Mouse (Mus musculus) embryonic stem cell, embryonic (primary cell): ENCODE data around the gene Olfr1104.

ENCODE experiments used
- CTCF ChIA-PET, 4 experiments: fragments of 300-600 bp in 2 of 4; fragments of 350-600 bp in 2 of 4; sonication (Branson Sonifier 250); formaldehyde crosslinking; loops; one replicate each; lab custom pipeline; 2022; ENCODE audit warnings: inconsistent platforms in 2 of 4; lab: Charles Lee
- POLR2A ChIA-PET, 4 experiments: fragments of 300-600 bp in 2 of 4; fragments of 350-600 bp in 2 of 4; sonication (Branson Sonifier 250); formaldehyde crosslinking; loops; one replicate each; lab custom pipeline; 2022; ENCODE audit warnings: antibody characterized with exemption in 4 of 4, inconsistent platforms in 1 of 4; lab: Charles Lee

Olfr1104 gene

GRCm38 (mm10) chr2:87026980-87027379, at the start of gene Olfr1104:
Gene Olfr1104 (minus strand): TSS chr2:87027080.
- POLR2A ChIA-PET: no interaction called here
- CTCF ChIA-PET: no interaction called here

DNA sequence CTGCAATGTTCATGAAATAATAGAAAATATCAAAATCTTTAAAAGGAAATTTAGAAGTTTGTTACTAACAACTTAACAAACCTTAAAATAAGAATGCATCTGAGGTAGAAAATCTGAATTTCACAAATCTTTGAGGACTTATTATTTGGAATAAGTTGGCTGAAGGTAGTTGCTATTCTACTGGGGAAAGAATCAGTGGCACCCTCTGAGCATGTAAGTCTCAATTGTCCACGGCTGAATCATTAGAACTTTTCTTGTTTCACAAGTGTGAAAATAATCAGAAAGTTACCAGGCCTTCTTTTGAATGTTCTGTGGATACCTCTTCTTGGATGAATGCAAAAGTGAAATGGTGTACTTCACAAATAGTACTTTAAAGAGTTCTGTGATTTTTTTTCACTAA, 48.8 kb upstream of the Olfr1104 start, which contains the start of gene Olfr1107:
Gene Olfr1107 (minus strand): TSS at position 101 of the 400 bp plus-strand sequence.
- POLR2A ChIA-PET: no interaction called here

GRCm38 (mm10) chr2:87052173-87052572, 25.3 kb upstream of the Olfr1104 start, which contains the start of gene Olfr1106:
Gene Olfr1106 (minus strand): TSS chr2:87052273.
- CTCF ChIA-PET: no interaction called here
- POLR2A ChIA-PET: no interaction called here

More for the DNA sequence above, 48.8 kb upstream of the Olfr1104 start, which contains the start of gene Olfr1107:
- CTCF ChIA-PET: no interaction called here

GRCm38 (mm10) chr2:87036431-87036830, 9.6 kb upstream of the Olfr1104 start, which contains the start of gene Olfr1105:
Gene Olfr1105 (minus strand): TSS chr2:87036531.
- POLR2A ChIA-PET: no interaction called here
- CTCF ChIA-PET: no interaction called here

GRCm38 (mm10) chr2:86998098-86998497, 28.8 kb downstream of the Olfr1104 start, which contains the start of gene Olfr1102:
Gene Olfr1102 (plus strand): TSS chr2:86998398.
- ChIA-PET CTCF (no interaction called here), POLR2A (no interaction called here)

- CTCF ChIA-PET: no interaction called here
- POLR2A ChIA-PET: no interaction called here
Observed at GRCm38 (mm10) chr2:86991121-86991520, 35.8 kb downstream of the Olfr1104 start, which contains the start of gene Olfr1101. Gene Olfr1101 (minus strand): TSS chr2:86991221.

DNA sequence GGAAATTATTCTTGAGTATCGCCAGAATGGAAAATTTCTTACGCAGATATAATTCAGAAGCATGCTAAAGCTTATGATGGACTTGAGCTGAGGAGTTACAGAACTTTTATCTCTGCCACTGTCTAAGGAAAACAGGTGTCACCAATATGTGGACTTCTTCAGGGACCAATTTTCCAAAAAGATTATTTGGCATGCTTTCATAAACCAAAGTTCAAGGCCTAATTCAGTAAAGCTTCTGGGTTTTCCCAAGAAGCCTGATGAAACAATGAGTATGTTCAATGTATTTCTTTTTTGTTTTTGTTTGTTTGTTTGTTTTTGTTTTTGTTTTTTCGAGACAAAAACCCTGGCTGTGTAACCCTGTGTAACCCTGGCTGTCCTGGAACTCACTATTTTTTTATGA, 47.0 kb downstream of the Olfr1104 start, which contains the start of gene Olfr1100:
Gene Olfr1100 (minus strand): TSS at position 101 of the 400 bp plus-strand sequence.
- ChIA-PET CTCF (no interaction called here), POLR2A (no interaction called here)
